ENCODE assay signal across 8 mouse cellular contexts in genomic region chr2:164960716-164961441, GRCm38 (mm10). TPM values are rescaled to one million over a fixed set of nuclear protein-coding genes. Genes with fewer than 3 reads are reported as not detected.
DNase-seq lines count a peak whose midpoint lies in the region; ATAC-seq and TF ChIP-seq lines count a peak whose summit lies in the region.

TSS of gene Slc12a5 (plus strand) at chr2:164960802.

- DNase-seq in spleen, adult 18-20 months: peak; percentile 26 to 59
- DNase-seq in spleen, adult 12 weeks (ENCODE audit: low spot score): no peak
- DNase-seq in brain, embryonic 14.5 days (ENCODE audit: low read depth): peak; percentile 84
- DNase-seq in limb, embryonic 10.5 days (ENCODE audit: low spot score): peak; percentile 90
- DNase-seq in midbrain, embryonic 10.5 days (ENCODE audit: low spot score): peak; percentile 86
- DNase-seq in stomach, postnatal 0 days (ENCODE audit: low spot score): peak; percentile 70

- H3K9ac ChIP-seq in forebrain, embryonic 13.5 days: peak within 1 kb of the TSS; percentile 64
- H3K9ac ChIP-seq in intestine, embryonic 15.5 days: peak within 1 kb of the TSS; percentile 45
- H3K9ac ChIP-seq in stomach, postnatal 0 days (ENCODE audit: low read length): peak within 1 kb of the TSS; percentile 35; the same call in 1 of the 2 replicates

- H3K4me3 ChIP-seq in forebrain, embryonic 13.5 days: peak within 1 kb of the TSS; percentile 53
- H3K4me3 ChIP-seq in intestine, embryonic 15.5 days (replicated peaks): peak within 1 kb of the TSS; percentile 55
- H3K4me3 ChIP-seq in limb, embryonic 10.5 days: peak within 1 kb of the TSS; percentile 73
- H3K4me3 ChIP-seq in midbrain, embryonic 10.5 days: peak within 1 kb of the TSS; percentile 75
- peak within 1 kb of the TSS; percentile 52 for H3K4me3 ChIP-seq in stomach, postnatal 0 days (ENCODE audit: low read depth, low read length)

- peaks cover 38% of the 10 kb centered on the region for H3K4me1 ChIP-seq in forebrain, embryonic 13.5 days
- H3K4me1 ChIP-seq in intestine, embryonic 15.5 days (replicated peaks): peaks cover 9% of the 10 kb centered on the region; the same call in 1 of the 2 replicates
- H3K4me1 ChIP-seq in limb, embryonic 10.5 days: peaks cover 21% of the 10 kb centered on the region
- peaks cover 54% of the 10 kb centered on the region for H3K4me1 ChIP-seq in midbrain, embryonic 10.5 days
- H3K4me1 ChIP-seq in stomach, postnatal 0 days (replicated peaks; ENCODE audit: control insufficient read depth, insufficient read depth): no peaks in the 10 kb centered on the region; the same call in 1 of the 2 replicates

- TF ChIP-seq EP300 in stomach, postnatal 0 days (optimal IDR thresholded peaks at IDR 0.05): no peak

- under 1% methylated on average over 30 of the region's 54 CpGs for WGBS in forebrain, embryonic 13.5 days
- under 1% methylated on average over 25 of the region's 54 CpGs for WGBS in intestine, embryonic 15.5 days
- WGBS in limb, embryonic 10.5 days: under 1% methylated on average over 53 of the region's 54 CpGs
- WGBS in midbrain, embryonic 10.5 days: 1% methylated on average over 48 of the region's 54 CpGs
- 2% methylated on average over 45 of the region's 54 CpGs for WGBS in stomach, postnatal 0 days

- H3K36me3 ChIP-seq in forebrain, embryonic 13.5 days (ENCODE audit: poor library complexity, severe bottlenecking): no peaks in the 10 kb centered on the region
- H3K36me3 ChIP-seq in intestine, embryonic 15.5 days: no peaks in the 10 kb centered on the region
- H3K36me3 ChIP-seq in limb, embryonic 10.5 days: no peaks in the 10 kb centered on the region
- no peaks in the 10 kb centered on the region for H3K36me3 ChIP-seq in midbrain, embryonic 10.5 days
- H3K36me3 ChIP-seq in stomach, postnatal 0 days (ENCODE audit: control insufficient read depth, insufficient read depth, low read length): no peaks in the 10 kb centered on the region

- H3K9me3 ChIP-seq in forebrain, embryonic 13.5 days (replicated peaks): no peaks in the 10 kb centered on the region
- no peaks in the 10 kb centered on the region for H3K9me3 ChIP-seq in intestine, embryonic 15.5 days
- H3K9me3 ChIP-seq in limb, embryonic 10.5 days (replicated peaks): no peaks in the 10 kb centered on the region
- H3K9me3 ChIP-seq in midbrain, embryonic 10.5 days (replicated peaks): no peaks in the 10 kb centered on the region
- H3K9me3 ChIP-seq in stomach, postnatal 0 days (ENCODE audit: control insufficient read depth, low read length): no peaks in the 10 kb centered on the region

- peaks cover 9% of the 10 kb centered on the region; the same call in 1 of the 2 replicates for H3K27me3 ChIP-seq in forebrain, embryonic 13.5 days
- peaks cover 5% of the 10 kb centered on the region; the same call in 1 of the 2 replicates for H3K27me3 ChIP-seq in intestine, embryonic 15.5 days (replicated peaks)
- H3K27me3 ChIP-seq in limb, embryonic 10.5 days (ENCODE audit: low read depth, poor library complexity, severe bottlenecking): peaks cover 50% of the 10 kb centered on the region
- H3K27me3 ChIP-seq in midbrain, embryonic 10.5 days (ENCODE audit: low read depth, poor library complexity, severe bottlenecking): peaks cover 44% of the 10 kb centered on the region
- no peaks in the 10 kb centered on the region for H3K27me3 ChIP-seq in stomach, postnatal 0 days (ENCODE audit: control insufficient read depth, insufficient read depth, low read length)

- ATAC-seq in forebrain, embryonic 13.5 days: peak; percentile 61
- ATAC-seq in intestine, embryonic 15.5 days: peak; percentile 85
- peak; percentile 46; the same call in 1 of the 2 replicates for ATAC-seq in stomach, postnatal 0 days (ENCODE audit: low FRiP score, low TSS enrichment)

- H3K27ac ChIP-seq in forebrain, embryonic 13.5 days: no peak within 1 kb of the TSS
- no peak within 1 kb of the TSS for H3K27ac ChIP-seq in intestine, embryonic 15.5 days
- peak within 1 kb of the TSS; percentile 87 for H3K27ac ChIP-seq in limb, embryonic 10.5 days
- peak within 1 kb of the TSS; percentile 89 for H3K27ac ChIP-seq in midbrain, embryonic 10.5 days (replicated peaks)
- no peak within 1 kb of the TSS for H3K27ac ChIP-seq in stomach, postnatal 0 days (replicated peaks)

- TF ChIP-seq CTCF in brain, embryonic 14.5 days (IDR thresholded peaks at IDR 0.05; ENCODE audit: borderline replicate concordance, extremely low read depth, insufficient read depth, insufficient read length): no peak
- TF ChIP-seq CTCF in stomach, postnatal 0 days (IDR thresholded peaks at IDR 0.05; ENCODE audit: low read depth): no peak

- H3K4me2 ChIP-seq in forebrain, embryonic 13.5 days: peak within 1 kb of the TSS; percentile 61
- H3K4me2 ChIP-seq in intestine, embryonic 15.5 days (replicated peaks): peak within 1 kb of the TSS; percentile 70
- peak within 1 kb of the TSS; percentile 72 for H3K4me2 ChIP-seq in stomach, postnatal 0 days (replicated peaks; ENCODE audit: low read depth)

- TF ChIP-seq POLR2A in brain, embryonic 14.5 days (IDR thresholded peaks at IDR 0.05; ENCODE audit: borderline replicate concordance, extremely low read depth, insufficient read depth, insufficient read length, poor library complexity, severe bottlenecking): no peak; the same call in 1 of the 2 replicates

RNA-seq across cellular contexts. Expression of gene Slc12a5, which starts in this region (rescaled TPM):
- polyA plus RNA-seq in brain, embryonic 14.5 days (2012; rRNA removed): 80.5 and 110 TPM in 2 replicates
- polyA plus RNA-seq in forebrain, embryonic 13.5 days (2015; fragmentation: Nextera tagmentation; extraction: Ambion mirVana): 5.7 and 8.8 TPM in 2 replicates
- 0.80 and 0.97 TPM in 2 replicates for polyA plus RNA-seq in intestine, embryonic 15.5 days (2015; fragmentation: Nextera tagmentation; extraction: Ambion mirVana)
- polyA plus RNA-seq in limb, embryonic 10.5 days (2016; fragmentation: Nextera tagmentation; extraction: Ambion mirVana): 0.83 and 1.0 TPM in 2 replicates
- 0.99 and 2.1 TPM in 2 replicates for polyA plus RNA-seq in midbrain, embryonic 10.5 days (2016; fragmentation: Nextera tagmentation; extraction: Ambion mirVana)
- 0.12 and 0.21 TPM in 2 replicates for polyA plus RNA-seq in stomach, postnatal 0 days (2015; fragmentation: Nextera tagmentation; extraction: Ambion mirVana)

Comparison
In these comparisons a context has a peak if more than half of its experiments do, and no peak if none do; other contexts are left out.
1. Peak in ATAC-seq, H3K4me3 ChIP-seq, H3K9ac ChIP-seq and H3K4me2 ChIP-seq in intestine, embryonic 15.5 days; RNA of the gene not detected or under 1 TPM.
2. Peak in DNase-seq, ATAC-seq, H3K4me3 ChIP-seq, H3K9ac ChIP-seq and H3K4me2 ChIP-seq in stomach, postnatal 0 days; RNA of the gene not detected or under 1 TPM.
3. H3K27ac ChIP-seq: peak in limb, embryonic 10.5 days (single experiment) and midbrain, embryonic 10.5 days (single experiment); none in forebrain, embryonic 13.5 days (single experiment), intestine, embryonic 15.5 days (single experiment) and stomach, postnatal 0 days (single experiment).
4. Peak in every context shown above with its lines, with median percentiles within 50 percentile points of each other: ATAC-seq, H3K4me2 ChIP-seq, H3K4me3 ChIP-seq and H3K9ac ChIP-seq.